Mouse (Mus musculus): ENCODE data around the gene Irgq. TPM values are rescaled to one million over a fixed set of nuclear protein-coding genes. Genes with fewer than 3 reads are reported as not detected.

Gene Irgq
- total and polyA plus RNA-seq, 3 experiments = 5.1 to 10.1 (median 9.9) TPM

DNA sequence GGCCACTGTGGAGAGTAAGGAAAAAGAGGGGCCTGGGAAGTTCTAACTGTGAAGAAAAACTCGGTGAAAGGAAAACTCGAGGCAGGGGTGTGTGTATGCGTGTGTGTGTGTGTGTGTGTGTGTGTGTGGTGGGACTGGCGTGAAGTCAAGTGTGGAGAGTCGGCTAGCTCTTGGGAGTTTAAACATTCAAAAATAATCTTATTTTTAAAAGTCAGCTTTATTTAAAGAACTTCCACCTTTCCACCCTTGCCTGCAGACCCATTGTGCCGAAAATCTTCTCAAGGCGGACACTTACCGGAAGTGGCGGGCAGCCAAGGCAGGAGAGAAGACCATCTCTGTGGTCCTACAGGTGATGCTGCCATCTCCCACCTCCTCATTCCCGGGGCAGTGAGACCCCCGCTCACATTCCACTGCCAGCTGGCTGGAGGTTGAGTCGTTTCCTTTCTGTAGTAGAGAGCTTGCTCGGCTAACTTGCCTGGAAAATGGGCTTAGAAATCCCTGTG lies 17.1 kb downstream of the Irgq start:
- H3K4me2 ChIP-seq (ENCODE audit: insufficient read depth, low read depth, poor library complexity, severe bottlenecking) = peak overlapping the region; percentile 52
- H3K4me3 ChIP-seq (replicated peaks in 1 of 3; ENCODE audit: low read depth in 2 of 3, low read length in 2 of 3, poor library complexity in 1 of 3) = peak overlapping the region; percentile 70 to 97 (median 89)
- H3K27me3 ChIP-seq (replicated peaks) = no peaks in the 10 kb centered on the region
- TF ChIP-seq GABPA (IDR thresholded peaks at IDR 0.05; ENCODE audit: insufficient replicate concordance, low read depth, low read length) (no peak), ETS1 (conservative IDR thresholded peaks at IDR 0.05; ENCODE audit: low read depth, low read length) (no peak), UBTF (IDR thresholded peaks at IDR 0.05; ENCODE audit: low read depth, low read length) (no peak), NRF1 (IDR thresholded peaks at IDR 0.05; ENCODE audit: low read depth, low read length) (0 out of 2 replicates have a peak, but pooled peaks have one; percentile 9), ZNF384 (IDR thresholded peaks at IDR 0.05; ENCODE audit: low read depth, low read length) (no peak), CTCF (conservative IDR thresholded peaks at IDR 0.05 in 1 of 2, IDR thresholded peaks at IDR 0.05 in 1 of 2; ENCODE audit: low read depth in 2 of 2, low read length in 2 of 2) (no peak), MAFK (IDR thresholded peaks at IDR 0.05; ENCODE audit: insufficient replicate concordance, low read length) (no peak), MAX (IDR thresholded peaks at IDR 0.05; ENCODE audit: low read length) (0 out of 2 replicates have a peak, but pooled peaks have one; percentile 4), TCF12 (IDR thresholded peaks at IDR 0.05; ENCODE audit: low read depth, low read length) (no peak; the same call in 1 of the 2 replicates), ELF1 (IDR thresholded peaks at IDR 0.05; ENCODE audit: low read depth, low read length) (peak; percentile 59; the same call in 1 of the 2 replicates), ZMIZ1 (IDR thresholded peaks at IDR 0.05; ENCODE audit: low read depth, low read length) (0 out of 2 replicates have a peak, but pooled peaks have one; percentile 57), BHLHE40 (IDR thresholded peaks at IDR 0.05; ENCODE audit: low read depth, low read length) (no peak), IRF4 (IDR thresholded peaks at IDR 0.05; ENCODE audit: low read depth, low read length) (no peak)
- DNase-seq (ENCODE audit: extremely low read depth) = no peak
- peaks cover 3 to 46% of the 10 kb centered on the region in 2 experiments; a peak in 3 of 4 replicates for H3K4me1 ChIP-seq (ENCODE audit: control insufficient read depth in 1 of 2, insufficient read depth in 2 of 2)
- H3K9ac ChIP-seq (ENCODE audit: insufficient read depth, low read depth) = peak overlapping the region; percentile 93
- peaks cover 18% of the 10 kb centered on the region for H3K79me2 ChIP-seq (replicated peaks; ENCODE audit: control insufficient read depth, extremely low read depth, insufficient read depth, poor library complexity, severe bottlenecking)
- no peak overlapping the region for H3K27ac ChIP-seq (ENCODE audit: insufficient read depth, low read depth)
- dilution Hi-C loops (cut with MboI; ENCODE audit: extremely low pct_ligation_motif_present, extremely low pct_unique_long_range_greater_than_20kb, low sequenced_read_pairs) = no loop called here
- H3K36me3 ChIP-seq (replicated peaks in 1 of 2; ENCODE audit: control insufficient read depth in 1 of 2, insufficient read depth in 1 of 2, low read length in 1 of 2) = peaks cover 29 to 47% of the 10 kb centered on the region in 2 experiments
- in situ Hi-C loops (cut with MboI; ENCODE audit: low pct_ligation_motif_present, low pct_unique_long_range_greater_than_20kb, low sequenced_read_pairs) = no loop called here
- peaks cover 6% of the 10 kb centered on the region for H3K9me3 ChIP-seq (replicated peaks; ENCODE audit: low read length)

DNA sequence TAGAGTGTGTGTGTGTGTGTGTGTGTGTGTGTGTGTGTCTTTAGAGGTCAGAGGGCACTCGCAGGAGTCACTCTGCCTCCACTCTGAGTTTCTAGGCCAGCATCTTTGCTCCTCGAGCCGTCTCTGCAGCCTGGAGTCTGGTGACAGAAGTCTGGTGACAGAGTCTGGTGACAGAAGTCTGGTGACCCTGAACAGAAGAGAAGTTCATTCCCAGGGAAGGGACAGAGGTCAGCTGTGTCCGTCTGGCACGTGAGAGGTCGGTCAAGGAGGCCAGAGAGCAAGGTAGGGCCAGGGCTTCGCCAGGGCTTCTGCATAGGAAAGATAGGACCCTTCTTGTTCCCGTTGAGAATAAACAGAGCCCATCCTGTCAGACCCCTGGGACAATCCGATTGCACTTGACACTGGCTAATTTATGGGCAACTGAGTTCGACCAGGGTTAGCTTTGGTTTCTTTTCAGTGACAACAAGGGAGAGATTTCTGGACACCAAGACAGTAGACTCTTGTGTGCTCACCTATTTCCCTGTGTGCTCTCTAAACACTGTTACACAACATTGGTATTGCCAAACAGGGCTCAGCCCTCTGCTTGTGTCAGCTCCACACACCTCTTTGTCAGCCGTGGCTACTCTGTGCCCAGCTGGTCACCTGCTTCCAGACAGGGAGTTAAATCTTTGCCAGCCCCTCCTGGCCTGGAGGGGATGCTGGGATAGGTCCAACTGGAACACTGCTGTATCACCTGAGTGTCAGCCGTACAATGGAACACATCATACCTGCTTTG lies 21.7 kb downstream of the Irgq start:
- DNase-seq (ENCODE audit: extremely low read depth) = no peak
- peaks cover 46 to 82% of the 10 kb centered on the region in 2 experiments for H3K36me3 ChIP-seq (replicated peaks in 1 of 2; ENCODE audit: control insufficient read depth in 1 of 2, insufficient read depth in 1 of 2, low read length in 1 of 2)

More for the DNA sequence above, 21.7 kb downstream of the Irgq start:
- dilution Hi-C loops (cut with MboI; ENCODE audit: extremely low pct_ligation_motif_present, extremely low pct_unique_long_range_greater_than_20kb, low sequenced_read_pairs) (no loop called here), in situ Hi-C loops (cut with MboI; ENCODE audit: low pct_ligation_motif_present, low pct_unique_long_range_greater_than_20kb, low sequenced_read_pairs) (no loop called here)
- peaks cover 7% of the 10 kb centered on the region for H3K9me3 ChIP-seq (replicated peaks; ENCODE audit: low read length)
- H3K79me2 ChIP-seq (replicated peaks; ENCODE audit: control insufficient read depth, extremely low read depth, insufficient read depth, poor library complexity, severe bottlenecking) = peaks cover 19% of the 10 kb centered on the region
- no peaks in the 10 kb centered on the region for H3K27me3 ChIP-seq (replicated peaks)
- no peak overlapping the region for H3K4me2 ChIP-seq (ENCODE audit: insufficient read depth, low read depth, poor library complexity, severe bottlenecking)
- TF ChIP-seq JUN (IDR thresholded peaks at IDR 0.05; ENCODE audit: insufficient read depth, low read depth, low read length) (no peak), MYC (IDR thresholded peaks at IDR 0.05; ENCODE audit: low read depth, low read length) (no peak), TBP (conservative IDR thresholded peaks at IDR 0.05; ENCODE audit: low read depth, low read length) (no peak)
- H3K4me1 ChIP-seq (ENCODE audit: control insufficient read depth in 1 of 2, insufficient read depth in 2 of 2) = peaks cover 16 to 66% of the 10 kb centered on the region in 2 experiments
- no peak overlapping the region for H3K4me3 ChIP-seq (replicated peaks in 1 of 3; ENCODE audit: low read depth in 2 of 3, low read length in 2 of 3, poor library complexity in 1 of 3)
- no peak overlapping the region for H3K9ac ChIP-seq (ENCODE audit: insufficient read depth, low read depth)
- H3K27ac ChIP-seq (ENCODE audit: insufficient read depth, low read depth) = no peak overlapping the region

All from CH12.LX (cell line).